Mouse (Mus musculus): Measurements from ENCODE around the gene Gm10306.

DNA sequence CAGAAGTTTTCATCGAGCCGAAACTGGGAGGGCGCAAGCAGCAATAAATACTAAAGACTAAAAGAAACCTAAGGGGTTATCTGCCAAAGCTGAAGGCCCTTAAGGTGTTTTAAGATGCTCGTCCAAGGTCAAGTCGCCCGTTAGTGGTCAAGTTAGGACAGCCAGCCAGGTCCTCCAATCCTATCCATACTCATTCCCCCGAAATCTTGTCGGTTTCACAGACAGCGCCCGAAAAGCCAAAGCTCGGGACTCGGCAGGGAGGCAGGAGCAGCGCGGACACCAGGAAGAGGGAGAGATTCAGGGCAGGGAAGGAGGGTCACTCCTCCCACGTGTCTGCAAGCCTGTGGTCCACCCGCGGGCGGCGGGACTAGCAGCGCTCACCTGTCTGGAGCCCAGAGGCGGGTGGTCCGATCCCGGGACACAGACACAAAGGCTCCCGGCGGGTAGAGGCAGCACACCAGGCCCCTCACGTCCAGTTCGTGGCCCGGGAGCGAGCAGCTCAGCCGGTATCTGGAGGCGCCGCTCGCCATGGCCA lies 46.2 kb downstream of the Gm10306 start:
- TF ChIP-seq CTCF (IDR thresholded peaks at IDR 0.05; ENCODE audit: insufficient read depth, low read depth, low read length) (no peak), POLR2A (IDR thresholded peaks at IDR 0.05; ENCODE audit: insufficient read depth, low read depth, low read length) (no peak)

Data from olfactory bulb, adult 2 months (tissue).